Mouse (Mus musculus): ENCODE data around the gene Fam129a. TPM values are rescaled to one million over a fixed set of nuclear protein-coding genes. Genes with fewer than 3 reads are reported as not detected.
A peak's percentile ranks its signal among the peaks of the same experiment; 100 is the strongest.

Gene Fam129a
- polyA plus RNA-seq, 1 experiment, result 6.4 TPM

DNA sequence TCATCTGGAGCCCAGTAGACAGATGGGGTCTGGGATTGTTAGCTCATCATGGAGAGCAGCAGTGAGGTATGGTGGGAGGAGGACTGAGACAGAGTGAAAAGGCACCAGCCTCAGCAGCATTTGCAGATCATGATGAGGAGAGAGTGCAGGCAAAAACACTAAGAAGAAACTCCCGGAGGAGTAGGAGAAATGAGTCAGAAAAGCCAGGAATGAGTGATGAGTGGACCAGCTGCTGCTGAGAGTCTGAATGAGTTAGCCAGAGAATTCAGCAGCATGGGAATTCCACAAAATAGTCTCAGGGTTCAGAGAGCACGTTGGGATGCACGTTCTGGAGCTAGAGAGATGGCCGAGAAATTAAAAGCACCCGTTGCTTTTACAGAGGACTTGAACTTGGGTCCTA is 67.4 kb downstream of the Fam129a start:
- Histone ChIP-seq H3K36me3 (ENCODE audit: control insufficient read depth, insufficient read depth, low read length) (no peaks in the 10 kb centered on the region), H3K4me3 (ENCODE audit: control insufficient read depth, insufficient read depth, low read length) (no peak overlapping the region), H3K27me3 (ENCODE audit: control insufficient read depth, insufficient read depth, low read length) (no peaks in the 10 kb centered on the region), H3K27ac (ENCODE audit: control insufficient read depth, insufficient read depth, low read length) (no peak overlapping the region), H3K4me1 (replicated peaks; ENCODE audit: control insufficient read depth, insufficient read depth, low read length) (no peaks in the 10 kb centered on the region)
- 91% methylated on average over 5 of the region's 5 CpGs for WGBS
- no peak for TF ChIP-seq CTCF (IDR thresholded peaks at IDR 0.05; ENCODE audit: borderline replicate concordance, control insufficient read depth, extremely low read depth, insufficient read depth, low read length, poor library complexity)
- TF ChIP-seq POLR2A (IDR thresholded peaks at IDR 0.05; ENCODE audit: control insufficient read depth, extremely low read depth, insufficient read depth, low read length, poor library complexity), result no peak
- DNase-seq, result no peak

DNA sequence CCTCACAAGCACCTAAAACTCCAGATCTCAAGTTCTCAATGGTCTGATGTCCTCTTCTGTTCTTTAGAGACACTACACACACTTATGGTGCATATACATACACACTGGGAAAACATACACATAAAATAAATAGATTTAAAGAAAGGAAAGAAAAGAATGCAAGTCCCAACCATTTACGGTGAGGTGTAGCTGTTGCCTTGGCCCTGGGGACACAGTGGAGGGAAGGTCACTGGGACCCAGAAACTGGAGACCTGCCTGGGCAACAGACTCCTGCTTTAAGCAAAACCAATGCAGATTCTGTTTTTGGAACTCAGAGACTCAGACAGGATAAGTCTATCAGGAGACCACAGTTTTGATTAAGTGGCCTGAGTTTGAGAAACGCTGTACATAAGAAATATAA is 67.8 kb downstream of the Fam129a start:
- Histone ChIP-seq H3K27me3 (ENCODE audit: control insufficient read depth, insufficient read depth, low read length) (no peaks in the 10 kb centered on the region), H3K36me3 (ENCODE audit: control insufficient read depth, insufficient read depth, low read length) (no peaks in the 10 kb centered on the region), H3K4me3 (ENCODE audit: control insufficient read depth, insufficient read depth, low read length) (no peak overlapping the region), H3K4me1 (replicated peaks; ENCODE audit: control insufficient read depth, insufficient read depth, low read length) (no peaks in the 10 kb centered on the region), H3K27ac (ENCODE audit: control insufficient read depth, insufficient read depth, low read length) (no peak overlapping the region)
- no peak for TF ChIP-seq POLR2A (IDR thresholded peaks at IDR 0.05; ENCODE audit: control insufficient read depth, extremely low read depth, insufficient read depth, low read length, poor library complexity)
- no peak for TF ChIP-seq CTCF (IDR thresholded peaks at IDR 0.05; ENCODE audit: borderline replicate concordance, control insufficient read depth, extremely low read depth, insufficient read depth, low read length, poor library complexity)
- WGBS, result 97% methylated on average over 2 of the region's 2 CpGs
- no peak for DNase-seq

GRCm38 (mm10) chr1:151646380-151646779 is 75.4 kb downstream of the Fam129a start:
- Histone ChIP-seq H3K4me3 (ENCODE audit: control insufficient read depth, insufficient read depth, low read length) (no peak overlapping the region), H3K27me3 (ENCODE audit: control insufficient read depth, insufficient read depth, low read length) (no peaks in the 10 kb centered on the region), H3K4me1 (replicated peaks; ENCODE audit: control insufficient read depth, insufficient read depth, low read length) (no peaks in the 10 kb centered on the region), H3K27ac (ENCODE audit: control insufficient read depth, insufficient read depth, low read length) (no peak overlapping the region), H3K36me3 (ENCODE audit: control insufficient read depth, insufficient read depth, low read length) (no peaks in the 10 kb centered on the region)
- TF ChIP-seq CTCF (IDR thresholded peaks at IDR 0.05; ENCODE audit: borderline replicate concordance, control insufficient read depth, extremely low read depth, insufficient read depth, low read length, poor library complexity), result no peak
- TF ChIP-seq POLR2A (IDR thresholded peaks at IDR 0.05; ENCODE audit: control insufficient read depth, extremely low read depth, insufficient read depth, low read length, poor library complexity), result no peak
- WGBS, result 97% methylated on average over 3 of the region's 3 CpGs
- no peak for DNase-seq

DNA sequence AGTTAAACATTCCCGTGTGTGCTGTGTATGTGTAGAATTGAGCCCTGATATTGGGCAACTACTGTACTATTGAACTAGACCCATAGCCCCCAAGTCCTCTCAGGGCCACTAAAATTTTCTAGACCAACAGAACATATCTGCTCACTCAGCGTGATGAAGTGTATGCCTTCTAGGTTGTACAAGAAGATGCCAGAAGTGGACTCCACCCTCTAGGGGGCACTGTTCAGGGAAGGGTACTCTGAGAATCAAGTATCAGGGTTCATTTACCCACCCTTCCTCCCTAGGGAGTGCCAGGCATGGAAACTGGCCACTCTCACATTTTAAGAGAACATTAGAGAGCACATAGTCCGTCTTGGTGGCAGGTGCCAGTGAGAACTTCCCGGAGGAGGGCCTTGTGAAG is 77.1 kb downstream of the Fam129a start:
- 92% methylated on average over 4 of the region's 4 CpGs for WGBS
- TF ChIP-seq POLR2A (IDR thresholded peaks at IDR 0.05; ENCODE audit: control insufficient read depth, extremely low read depth, insufficient read depth, low read length, poor library complexity) (no peak), CTCF (IDR thresholded peaks at IDR 0.05; ENCODE audit: borderline replicate concordance, control insufficient read depth, extremely low read depth, insufficient read depth, low read length, poor library complexity) (no peak)
- H3K27me3 ChIP-seq (ENCODE audit: control insufficient read depth, insufficient read depth, low read length), result no peaks in the 10 kb centered on the region

GRCm38 (mm10) chr1:151657042-151657605 is 86.1 kb downstream of the Fam129a start:
- Histone ChIP-seq H3K4me3 (ENCODE audit: control insufficient read depth, insufficient read depth, low read length) (no peak overlapping the region), H3K27me3 (ENCODE audit: control insufficient read depth, insufficient read depth, low read length) (no peaks in the 10 kb centered on the region), H3K4me1 (replicated peaks; ENCODE audit: control insufficient read depth, insufficient read depth, low read length) (no peaks in the 10 kb centered on the region), H3K27ac (ENCODE audit: control insufficient read depth, insufficient read depth, low read length) (no peak overlapping the region), H3K36me3 (ENCODE audit: control insufficient read depth, insufficient read depth, low read length) (no peaks in the 10 kb centered on the region)
- TF ChIP-seq POLR2A (IDR thresholded peaks at IDR 0.05; ENCODE audit: control insufficient read depth, extremely low read depth, insufficient read depth, low read length, poor library complexity) (no peak), CTCF (IDR thresholded peaks at IDR 0.05; ENCODE audit: borderline replicate concordance, control insufficient read depth, extremely low read depth, insufficient read depth, low read length, poor library complexity) (no peak)
- DNase-seq, result no peak
- WGBS, result 65% methylated on average over 7 of the region's 7 CpGs

More for the DNA sequence above, 77.1 kb downstream of the Fam129a start:
- H3K27ac ChIP-seq (ENCODE audit: control insufficient read depth, insufficient read depth, low read length), result no peak overlapping the region
- DNase-seq, result peak; percentile 11
- no peaks in the 10 kb centered on the region for H3K36me3 ChIP-seq (ENCODE audit: control insufficient read depth, insufficient read depth, low read length)
- no peaks in the 10 kb centered on the region for H3K4me1 ChIP-seq (replicated peaks; ENCODE audit: control insufficient read depth, insufficient read depth, low read length)
- no peak overlapping the region for H3K4me3 ChIP-seq (ENCODE audit: control insufficient read depth, insufficient read depth, low read length)

DNA sequence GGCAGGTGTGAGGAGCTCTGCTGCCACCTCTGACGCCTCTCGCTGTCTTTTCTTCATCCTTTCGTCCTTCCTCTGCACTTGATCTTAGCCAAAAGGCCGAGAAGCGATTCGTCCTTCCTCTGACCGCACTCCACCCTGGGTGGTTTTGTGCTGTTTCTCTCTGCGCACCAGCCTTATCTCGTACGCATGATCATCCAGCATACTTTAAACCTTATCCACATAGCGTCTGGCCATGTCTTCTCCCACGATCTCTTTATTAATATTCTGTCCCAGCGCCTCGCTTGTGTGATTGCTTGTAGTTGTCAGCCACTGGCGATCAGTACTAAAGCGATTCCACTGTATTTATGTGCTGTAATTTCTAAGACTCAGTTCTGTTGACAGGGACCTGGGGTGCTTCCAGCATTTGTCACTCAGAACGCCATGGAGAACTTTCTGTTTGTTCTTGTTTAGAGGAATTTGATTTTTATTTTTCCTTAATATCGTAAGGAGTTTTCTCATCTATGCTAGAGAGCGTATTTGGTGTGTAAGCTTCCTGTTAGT is 87.4 kb downstream of the Fam129a start:
- no peak for DNase-seq
- no peaks in the 10 kb centered on the region for H3K4me1 ChIP-seq (replicated peaks; ENCODE audit: control insufficient read depth, insufficient read depth, low read length)
- TF ChIP-seq CTCF (IDR thresholded peaks at IDR 0.05; ENCODE audit: borderline replicate concordance, control insufficient read depth, extremely low read depth, insufficient read depth, low read length, poor library complexity) (no peak), POLR2A (IDR thresholded peaks at IDR 0.05; ENCODE audit: control insufficient read depth, extremely low read depth, insufficient read depth, low read length, poor library complexity) (no peak)
- no peaks in the 10 kb centered on the region for H3K27me3 ChIP-seq (ENCODE audit: control insufficient read depth, insufficient read depth, low read length)
- no peak overlapping the region for H3K27ac ChIP-seq (ENCODE audit: control insufficient read depth, insufficient read depth, low read length)
- no peak overlapping the region for H3K4me3 ChIP-seq (ENCODE audit: control insufficient read depth, insufficient read depth, low read length)
- WGBS, result 95% methylated on average over 19 of the region's 19 CpGs
- H3K36me3 ChIP-seq (ENCODE audit: control insufficient read depth, insufficient read depth, low read length), result no peaks in the 10 kb centered on the region

Data from thymus, adult 2 months (tissue).